Mouse (Mus musculus) gonadal fat pad, adult 2 months (tissue): ENCODE measurements around the gene Olfr202. TPM values are rescaled to one million over a fixed set of nuclear protein-coding genes. Genes with fewer than 3 reads are reported as not detected.
"Not testable (repeated sequence)": the region's sequence is repeated elsewhere in the genome, so short reads cannot be mapped to it uniquely, and the experiment has no call there.

Experiments
- DNase-seq: peaks from one replicate; pipeline ENCODE4 v3.0.0-alpha.2; 2012; ENCODE audit warnings: low read depth
- polyA plus RNA-seq: library from polyadenylated mRNA; depleted of rRNA; stranded (reverse); fragments of >200 nt; gene quantifications from 2 replicates; pipeline ENCODE4 v1.2.3, GENCODE M21; 2012; rRNA removed

Gene Olfr202
- polyA plus RNA-seq = not detected in 2 replicates

- no peak for DNase-seq
Measured at GRCm38 (mm10) chr16:59286693-59287092, at the start of gene Olfr202. Olfr202 (minus strand) TSS chr16:59286793.

- no peak for DNase-seq
Measured at GRCm38 (mm10) chr16:59331038-59331437, 44.4 kb upstream of the Olfr202 start, which contains the start of gene Olfr205. Olfr205 (minus strand) TSS chr16:59331138.

GRCm38 (mm10) chr16:59323262-59323661 lies 36.7 kb upstream of the Olfr202 start:
- DNase-seq = not testable (repeated sequence)

GRCm38 (mm10) chr16:59318148-59318547 lies 31.6 kb upstream of the Olfr202 start, which contains the start of gene Olfr204:
Olfr204 (minus strand) TSS chr16:59318248.
- DNase-seq = no peak

- no peak for DNase-seq
Measured at GRCm38 (mm10) chr16:59298581-59298980, 12.0 kb upstream of the Olfr202 start, which contains the start of gene Olfr203. Olfr203 (plus strand) TSS chr16:59298881.

GRCm38 (mm10) chr16:59287576-59287975 lies 983 bp upstream of the Olfr202 start:
- not testable (repeated sequence) for DNase-seq

- DNase-seq = no peak
Measured at GRCm38 (mm10) chr16:59283476-59283875, 3.1 kb downstream of the Olfr202 start.

GRCm38 (mm10) chr16:59280542-59280941 lies 6.1 kb downstream of the Olfr202 start:
- DNase-seq = no peak

GRCm38 (mm10) chr16:59272532-59272931 lies 14.1 kb downstream of the Olfr202 start, which contains the start of gene Olfr201:
Olfr201 (minus strand) TSS chr16:59272632.
- not testable (repeated sequence) for DNase-seq

GRCm38 (mm10) chr16:59269097-59269496 lies 17.5 kb downstream of the Olfr202 start:
- DNase-seq = not testable (repeated sequence)

- no peak for DNase-seq
Measured at GRCm38 (mm10) chr16:59249684-59250083, 36.9 kb downstream of the Olfr202 start.

Other genes starting within 250 kb of the Olfr202 start
- not detected in 2 replicates for gene Olfr187, start 247.0 kb downstream of the Olfr202 start, polyA plus RNA-seq
- gene Olfr190, start 208.8 kb downstream of the Olfr202 start, polyA plus RNA-seq = not detected in 2 replicates
- not detected in 2 replicates for gene Olfr191, start 197.0 kb downstream of the Olfr202 start, polyA plus RNA-seq
- not detected in 2 replicates for gene Olfr193, start 174.9 kb downstream of the Olfr202 start, polyA plus RNA-seq
- not detected in 2 replicates for gene Olfr194, start 165.7 kb downstream of the Olfr202 start, polyA plus RNA-seq
- not detected in 2 replicates for gene Olfr195, start 139.7 kb downstream of the Olfr202 start, polyA plus RNA-seq
- gene Olfr196, start 116.3 kb downstream of the Olfr202 start, polyA plus RNA-seq = not detected in 2 replicates
- not detected in 2 replicates for gene Olfr198, start 83.3 kb downstream of the Olfr202 start, polyA plus RNA-seq
- not detected in 2 replicates for gene Olfr199, start 67.0 kb downstream of the Olfr202 start, polyA plus RNA-seq
- not detected in 2 replicates for gene Olfr201, start 14.2 kb downstream of the Olfr202 start, polyA plus RNA-seq
- not detected in 2 replicates for gene Olfr203, start 12.1 kb upstream of the Olfr202 start, polyA plus RNA-seq
- not detected in 2 replicates for gene Olfr204, start 31.5 kb upstream of the Olfr202 start, polyA plus RNA-seq
- gene Olfr205, start 44.3 kb upstream of the Olfr202 start, polyA plus RNA-seq = not detected in 2 replicates
- gene Olfr206, start 62.5 kb upstream of the Olfr202 start, polyA plus RNA-seq = not detected in 2 replicates
- gene Olfr209, start 77.2 kb upstream of the Olfr202 start, polyA plus RNA-seq = not detected in 2 replicates
- gene Gabrr3, start 120.5 kb upstream of the Olfr202 start, polyA plus RNA-seq = not detected in 2 replicates
- 6.1 and 7.7 TPM in 2 replicates for gene Riox2, start 185.0 kb upstream of the Olfr202 start, polyA plus RNA-seq